ENCODE assay signal across 8 mouse cellular contexts in the genomic region with DNA sequence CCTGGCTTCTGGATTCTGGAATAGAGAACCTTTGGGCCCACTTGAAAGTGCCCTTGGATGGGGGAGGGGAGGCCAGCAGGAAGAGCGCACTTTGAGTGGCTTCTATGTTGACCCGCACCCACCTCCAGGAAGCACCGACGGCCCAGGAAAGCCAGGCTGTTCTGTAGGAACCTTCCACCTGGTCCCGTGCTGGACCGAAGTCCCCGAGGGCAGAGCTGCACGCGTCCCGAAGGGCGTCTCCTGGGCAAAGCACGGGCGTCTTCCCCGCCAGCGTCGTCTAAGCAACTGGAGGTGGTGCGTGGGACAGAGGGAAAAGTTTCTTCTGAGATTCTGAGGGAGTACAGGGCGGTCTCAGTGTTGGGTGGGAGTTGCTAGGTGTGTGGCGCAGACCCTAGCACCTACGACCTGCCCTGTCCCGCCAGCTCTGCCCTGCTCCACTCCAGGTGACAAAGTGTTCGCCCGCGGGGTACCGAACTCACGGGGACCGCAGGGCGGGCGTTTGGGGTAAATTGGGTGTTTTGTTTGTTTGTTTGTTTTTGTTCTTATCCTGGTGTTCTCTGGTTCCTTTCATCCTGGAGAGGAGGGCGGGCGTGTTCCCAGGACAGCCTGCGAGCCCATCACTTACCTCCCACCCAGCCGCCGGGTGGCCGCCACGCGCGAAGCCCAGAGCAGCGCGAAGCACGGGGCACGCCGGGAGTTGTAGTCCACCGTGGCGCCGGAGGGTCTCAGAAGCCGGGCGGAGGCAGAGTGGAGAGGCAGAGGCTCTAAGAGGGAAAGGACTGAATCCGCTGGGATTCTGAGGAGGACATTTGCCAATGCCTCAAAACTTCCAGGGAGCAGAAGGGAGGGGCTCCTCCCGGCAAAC. TPM values are rescaled to one million over a fixed set of nuclear protein-coding genes. Genes with fewer than 3 reads are reported as not detected.
DNase-seq lines count a peak whose midpoint lies in the region; ATAC-seq and TF ChIP-seq lines count a peak whose summit lies in the region.

A gene (minus strand): TSS at position 782 of the 865 bp plus-strand sequence.

- H3K9me3 ChIP-seq in forebrain, embryonic 11.5 days (ENCODE audit: control insufficient read depth, low read length), result no peaks in the 10 kb centered on the region
- H3K9me3 ChIP-seq in heart, embryonic 16.5 days (replicated peaks; ENCODE audit: control insufficient read depth, low read length), result no peaks in the 10 kb centered on the region
- H3K9me3 ChIP-seq in neural tube, embryonic 15.5 days (replicated peaks), result no peaks in the 10 kb centered on the region

- H3K4me1 ChIP-seq in forebrain, embryonic 11.5 days (replicated peaks; ENCODE audit: control insufficient read depth, insufficient read depth, low read length), result no peaks in the 10 kb centered on the region
- H3K4me1 ChIP-seq in heart, embryonic 16.5 days (ENCODE audit: control insufficient read depth, insufficient read depth, low read length), result peaks cover 42% of the 10 kb centered on the region
- H3K4me1 ChIP-seq in lung, adult 2 months (ENCODE audit: control insufficient read depth, insufficient read depth, low read length), result peaks cover 7% of the 10 kb centered on the region
- H3K4me1 ChIP-seq in neural tube, embryonic 15.5 days, result peaks cover 21% of the 10 kb centered on the region

- TF ChIP-seq POLR2A in lung, adult 2 months (IDR thresholded peaks at IDR 0.05; ENCODE audit: borderline replicate concordance, extremely low read depth, low read depth, low read length), result no peak

- peak; percentile 55 to 86 for DNase-seq in left cerebral cortex, postnatal 10 days (ENCODE audit: extremely low spot score in 1 of 2, low spot score in 2 of 2)
- DNase-seq in left cerebral cortex, adult 8-10 months (ENCODE audit: low spot score in 2 of 2), result no peak
- peak; percentile 90 for DNase-seq in forebrain, embryonic 11.5 days (ENCODE audit: low spot score)
- peak; percentile 84 for DNase-seq in kidney, postnatal 10 days
- DNase-seq in lung, adult 2 months, result peak; percentile 25
- peak; percentile 58 to 61 for DNase-seq in thymus, postnatal 10 days (ENCODE audit: low spot score in 2 of 2)

- TF ChIP-seq CTCF in lung, adult 2 months (IDR thresholded peaks at IDR 0.05; ENCODE audit: insufficient read depth, low read length), result no peak

- no peaks in the 10 kb centered on the region for H3K36me3 ChIP-seq in forebrain, embryonic 11.5 days (ENCODE audit: control insufficient read depth, insufficient read depth, low read length)
- H3K36me3 ChIP-seq in heart, embryonic 16.5 days (ENCODE audit: control insufficient read depth, insufficient read depth), result no peaks in the 10 kb centered on the region
- no peaks in the 10 kb centered on the region for H3K36me3 ChIP-seq in neural tube, embryonic 15.5 days

- intact Hi-C loops in left cerebral cortex, postnatal 10 days (cut with DNase I), result loop anchor here (10.0 kb wide), 1 partner anchor 60 kb away; no protein-coding TSS in a partner anchor

- peak; percentile 96 for ATAC-seq in forebrain, embryonic 11.5 days (replicated peaks; ENCODE audit: low FRiP score)
- ATAC-seq in heart, embryonic 16.5 days (replicated peaks; ENCODE audit: extremely low read depth, insufficient read depth, low FRiP score), result peak; percentile 84
- ATAC-seq in neural tube, embryonic 15.5 days (ENCODE audit: low FRiP score), result peak; percentile 92

- peak within 1 kb of the TSS; percentile 41 for H3K4me3 ChIP-seq in forebrain, embryonic 11.5 days (ENCODE audit: low read depth, low read length)
- peak within 1 kb of the TSS; percentile 72 for H3K4me3 ChIP-seq in heart, embryonic 16.5 days (ENCODE audit: low read length)
- H3K4me3 ChIP-seq in lung, adult 2 months (replicated peaks; ENCODE audit: extremely low read depth, low read depth, low read length), result peak within 1 kb of the TSS; percentile 54
- peak within 1 kb of the TSS; percentile 54 for H3K4me3 ChIP-seq in neural tube, embryonic 15.5 days (replicated peaks)

- whole genome bisulfite sequencing in forebrain, embryonic 11.5 days, result 4% methylated on average over 50 of the region's 50 CpGs
- WGBS in heart, embryonic 16.5 days, result 2% methylated on average over 50 of the region's 50 CpGs
- 3% methylated on average over 50 of the region's 50 CpGs for WGBS in lung, adult 2 months
- WGBS in neural tube, embryonic 15.5 days, result 4% methylated on average over 50 of the region's 50 CpGs

- H3K27me3 ChIP-seq in forebrain, embryonic 11.5 days (ENCODE audit: control insufficient read depth, insufficient read depth, low read length), result no peaks in the 10 kb centered on the region
- no peaks in the 10 kb centered on the region for H3K27me3 ChIP-seq in heart, embryonic 16.5 days (ENCODE audit: control insufficient read depth, insufficient read depth, low read length)
- peaks cover 17% of the 10 kb centered on the region; the same call in 1 of the 2 replicates for H3K27me3 ChIP-seq in neural tube, embryonic 15.5 days (replicated peaks)

- H3K4me2 ChIP-seq in forebrain, embryonic 11.5 days (ENCODE audit: low read depth, low read length, severe bottlenecking), result peak within 1 kb of the TSS; percentile 89
- peak within 1 kb of the TSS; percentile 96 for H3K4me2 ChIP-seq in heart, embryonic 16.5 days (ENCODE audit: low read depth, low read length)
- peak within 1 kb of the TSS; percentile 89 for H3K4me2 ChIP-seq in neural tube, embryonic 15.5 days

- H3K27ac ChIP-seq in forebrain, embryonic 11.5 days (ENCODE audit: low read depth, low read length), result no peak within 1 kb of the TSS
- peak within 1 kb of the TSS; percentile 42 for H3K27ac ChIP-seq in heart, embryonic 16.5 days (ENCODE audit: low read length)
- no peak within 1 kb of the TSS for H3K27ac ChIP-seq in neural tube, embryonic 15.5 days (replicated peaks)

- peak within 1 kb of the TSS; percentile 65 for H3K9ac ChIP-seq in forebrain, embryonic 11.5 days (ENCODE audit: low read length)
- H3K9ac ChIP-seq in heart, embryonic 16.5 days (ENCODE audit: low read length), result peak within 1 kb of the TSS; percentile 83
- peak within 1 kb of the TSS; percentile 46 for H3K9ac ChIP-seq in neural tube, embryonic 15.5 days (replicated peaks)

RNA-seq across cellular contexts. Expression of the gene that starts here (rescaled TPM):
- 1 to 10 TPM in 1 of 2 experiments, under 1 TPM in 1; 0.43 to 1.3 TPM for total RNA-seq in left cerebral cortex, postnatal 10 days (2021)
- under 1 TPM; 0.23 to 0.49 (median 0.45) TPM for total RNA-seq in left cerebral cortex, adult 8-10 months (2022)
- 0.52 and 0.97 TPM in 2 replicates for polyA plus RNA-seq in forebrain, embryonic 11.5 days (2014; fragmentation: Nextera tagmentation; extraction: Ambion mirVana)
- polyA plus RNA-seq in heart, embryonic 16.5 days (2015; fragmentation: Nextera tagmentation; extraction: Ambion mirVana), result 2.2 and 2.4 TPM in 2 replicates
- polyA plus RNA-seq in lung, adult 2 months (2012; rRNA removed), result 0.11 and 0.17 TPM in 2 replicates
- polyA plus RNA-seq in neural tube, embryonic 15.5 days (2015; fragmentation: Nextera tagmentation; extraction: Ambion mirVana), result 0.46 and 0.63 TPM in 2 replicates

Comparison
In these comparisons a context has a peak if more than half of its experiments do, and no peak if none do; other contexts are left out.
1. DNase-seq: peak in left cerebral cortex, postnatal 10 days (2 of 2), kidney, postnatal 10 days (single experiment) and thymus, postnatal 10 days (2 of 2); none in left cerebral cortex, adult 8-10 months (0 of 2).
2. Peak in DNase-seq, ATAC-seq, H3K4me3 ChIP-seq, H3K9ac ChIP-seq and H3K4me2 ChIP-seq in forebrain, embryonic 11.5 days; RNA of the gene not detected or under 1 TPM.
3. Peak in DNase-seq and H3K4me3 ChIP-seq in lung, adult 2 months; RNA of the gene not detected or under 1 TPM.
4. Peak in ATAC-seq, H3K4me3 ChIP-seq, H3K9ac ChIP-seq and H3K4me2 ChIP-seq in neural tube, embryonic 15.5 days; RNA of the gene not detected or under 1 TPM.
5. Peak in every context shown above with its lines, with median percentiles within 50 percentile points of each other: ATAC-seq, H3K4me2 ChIP-seq, H3K4me3 ChIP-seq and H3K9ac ChIP-seq.